Mouse (Mus musculus): ENCODE measurements around the gene Nxf1. TPM values are rescaled to one million over a fixed set of nuclear protein-coding genes. Genes with fewer than 3 reads are reported as not detected.

The Nxf1 gene
- polyA plus RNA-seq, 1 experiment from 2014 or later = 160 TPM

DNA sequence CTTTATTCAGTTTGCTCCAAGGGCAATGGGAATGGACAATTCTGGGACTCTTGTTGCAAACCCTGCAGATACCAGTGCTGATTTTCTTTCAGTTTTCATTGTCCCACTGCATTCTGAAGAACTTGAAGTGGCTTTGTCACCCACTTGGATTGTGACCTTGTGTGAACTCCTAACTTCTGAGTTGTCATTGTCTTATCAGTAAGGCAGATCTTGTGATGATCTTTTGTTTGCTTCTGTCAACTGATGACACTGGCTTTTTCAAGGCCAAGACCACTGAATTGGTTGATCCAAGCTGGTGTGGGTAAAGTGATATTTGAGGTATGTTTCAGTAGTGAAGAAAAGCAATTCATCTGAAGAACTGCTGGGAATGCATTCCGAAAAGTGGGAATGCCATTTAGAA lies 11.5 kb upstream of the Nxf1 start:
- Histone ChIP-seq H3K27ac (no peak overlapping the region), H3K4me1 (peaks cover 15% of the 10 kb centered on the region), H3K27me3 (replicated peaks) (no peaks in the 10 kb centered on the region), H3K9me3 (no peaks in the 10 kb centered on the region), H3K4me2 (no peak overlapping the region), H3K36me3 (peaks cover 66% of the 10 kb centered on the region), H3K4me3 (replicated peaks) (no peak overlapping the region), H3K9ac (no peak overlapping the region)
- 96% methylated on average over 1 of the region's 1 CpGs for WGBS
- ATAC-seq (ENCODE audit: insufficient read depth, low FRiP score, low read depth) = no peak

DNA sequence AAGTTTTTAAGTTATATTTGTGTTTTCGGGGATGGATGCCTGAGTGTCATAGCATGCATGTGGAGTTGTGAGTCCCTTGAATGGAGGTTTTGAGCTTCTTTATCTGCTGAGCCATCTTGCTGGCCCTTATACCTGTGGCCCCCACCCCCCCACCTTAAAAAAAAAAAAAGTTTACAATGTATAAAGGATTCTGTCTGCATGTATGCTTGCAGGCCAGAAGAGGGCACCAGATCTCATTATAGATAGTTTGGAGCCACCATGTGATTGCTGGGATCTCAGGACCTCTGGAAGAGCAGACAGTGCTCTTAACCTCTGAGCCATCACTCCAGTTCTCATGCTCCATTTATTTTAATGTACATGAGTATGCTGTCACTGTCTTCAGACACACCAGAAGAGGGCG lies 9.5 kb upstream of the Nxf1 start:
- 69% methylated on average over 2 of the region's 2 CpGs for WGBS

DNA sequence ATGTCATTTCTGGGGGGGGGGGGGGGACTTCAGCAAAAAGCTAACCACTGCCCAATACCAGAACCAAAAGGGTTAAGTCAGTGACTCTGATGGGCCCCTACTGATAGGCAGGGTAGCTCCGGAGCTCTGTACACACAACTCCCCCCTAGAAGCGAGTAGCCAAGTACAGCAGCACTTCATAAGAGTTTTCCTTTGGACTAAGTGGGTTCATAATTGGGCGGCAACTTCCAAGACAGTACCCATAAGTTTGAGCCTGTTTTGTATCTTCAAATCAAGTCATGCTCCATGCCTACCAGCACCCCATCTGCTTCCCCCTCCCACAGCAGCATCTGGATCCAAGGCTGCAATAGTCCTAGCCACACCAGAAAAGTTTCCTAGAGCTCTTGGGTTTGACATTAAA lies 1.2 kb upstream of the Nxf1 start:
- Histone ChIP-seq H3K36me3 (peaks cover 28% of the 10 kb centered on the region), H3K4me3 (replicated peaks) (peak overlapping the region; percentile 96; the same call in 1 of the 2 replicates), H3K9me3 (no peaks in the 10 kb centered on the region), H3K9ac (no peak overlapping the region), H3K4me2 (peak overlapping the region; percentile 61; the same call in 1 of the 2 replicates), H3K27me3 (replicated peaks) (no peaks in the 10 kb centered on the region), H3K27ac (no peak overlapping the region), H3K4me1 (peaks cover 6% of the 10 kb centered on the region; the same call in 1 of the 2 replicates)
- no peak for ATAC-seq (ENCODE audit: insufficient read depth, low FRiP score, low read depth)
- 59% methylated on average over 3 of the region's 3 CpGs for WGBS

More for the DNA sequence above, 9.5 kb upstream of the Nxf1 start:
- H3K27me3 ChIP-seq (replicated peaks) = no peaks in the 10 kb centered on the region
- peaks cover 9% of the 10 kb centered on the region; the same call in 1 of the 2 replicates for H3K4me1 ChIP-seq
- no peak overlapping the region for H3K27ac ChIP-seq
- H3K9ac ChIP-seq = no peak overlapping the region
- no peak overlapping the region for H3K4me2 ChIP-seq
- H3K4me3 ChIP-seq (replicated peaks) = no peak overlapping the region
- H3K36me3 ChIP-seq = peaks cover 81% of the 10 kb centered on the region
- H3K9me3 ChIP-seq = no peaks in the 10 kb centered on the region
- ATAC-seq (ENCODE audit: insufficient read depth, low FRiP score, low read depth) = no peak

DNA sequence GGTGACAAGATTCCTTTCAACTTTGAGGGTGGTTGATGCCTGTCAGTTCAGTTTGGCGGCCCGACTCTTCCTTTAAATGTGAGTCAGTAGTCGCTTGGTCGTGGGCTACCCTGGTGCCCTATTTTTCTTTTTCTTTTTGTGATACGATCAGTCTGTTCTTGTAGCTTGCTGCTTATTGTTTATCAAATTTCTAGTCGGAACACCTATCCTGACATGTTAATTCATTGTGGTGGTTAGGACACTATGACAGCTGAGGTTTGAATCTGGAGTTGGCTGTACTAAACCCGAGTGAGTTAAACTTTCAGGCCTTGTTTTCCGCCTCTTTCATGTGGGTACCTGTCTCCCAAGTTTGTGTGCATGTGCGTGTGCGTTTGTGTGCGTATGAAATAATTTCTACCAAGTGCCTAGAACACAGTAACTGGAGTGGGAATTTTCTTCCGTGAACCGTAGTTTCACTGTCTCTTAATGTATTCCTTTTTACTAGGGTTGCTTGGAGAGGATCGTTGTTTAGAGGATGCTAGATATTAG lies 662 bp downstream of the Nxf1 start:
- ATAC-seq (ENCODE audit: insufficient read depth, low FRiP score, low read depth) = no peak
- peak overlapping the region; percentile 92 for H3K27ac ChIP-seq
- H3K27me3 ChIP-seq (replicated peaks) = no peaks in the 10 kb centered on the region
- peak overlapping the region; percentile 61 for H3K4me2 ChIP-seq
- peak overlapping the region; percentile 96 for H3K4me3 ChIP-seq (replicated peaks)
- H3K9ac ChIP-seq = peak overlapping the region; percentile 94
- no peaks in the 10 kb centered on the region for H3K9me3 ChIP-seq
- 3% methylated on average over 14 of the region's 14 CpGs for WGBS
- peaks cover 6% of the 10 kb centered on the region; the same call in 1 of the 2 replicates for H3K4me1 ChIP-seq
- peaks cover 13% of the 10 kb centered on the region for H3K36me3 ChIP-seq

DNA sequence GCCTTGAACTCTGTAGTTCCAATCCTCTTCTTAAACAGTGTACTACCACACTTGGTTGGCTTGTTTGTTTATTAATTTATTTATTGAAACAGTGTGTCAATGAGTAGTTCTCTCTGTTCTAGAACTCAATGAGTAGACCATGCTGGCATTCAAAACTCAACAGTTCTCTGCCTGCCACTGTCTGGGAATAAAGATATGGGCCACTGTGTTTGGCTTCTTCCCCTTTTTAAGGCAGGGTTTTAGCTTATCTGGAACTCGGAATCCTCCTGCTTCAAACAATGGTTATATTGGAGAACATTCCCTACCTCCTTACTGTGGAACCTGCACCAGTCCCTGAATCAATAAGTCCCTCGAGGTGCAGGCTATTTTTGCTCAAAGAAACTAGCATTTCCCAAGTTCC lies 2.0 kb downstream of the Nxf1 start:
- no peaks in the 10 kb centered on the region for H3K27me3 ChIP-seq (replicated peaks)
- peaks cover 20% of the 10 kb centered on the region for H3K36me3 ChIP-seq
- H3K9ac ChIP-seq = no peak overlapping the region
- no peaks in the 10 kb centered on the region for H3K9me3 ChIP-seq
- 77% methylated on average over 2 of the region's 2 CpGs for WGBS
- 0 out of 2 replicates have a peak overlapping the region, but pooled peaks have one; percentile 61 for H3K4me2 ChIP-seq
- no peak overlapping the region for H3K4me3 ChIP-seq (replicated peaks)
- no peak overlapping the region for H3K27ac ChIP-seq
- ATAC-seq (ENCODE audit: insufficient read depth, low FRiP score, low read depth) = no peak
- peaks cover 6% of the 10 kb centered on the region; the same call in 1 of the 2 replicates for H3K4me1 ChIP-seq

DNA sequence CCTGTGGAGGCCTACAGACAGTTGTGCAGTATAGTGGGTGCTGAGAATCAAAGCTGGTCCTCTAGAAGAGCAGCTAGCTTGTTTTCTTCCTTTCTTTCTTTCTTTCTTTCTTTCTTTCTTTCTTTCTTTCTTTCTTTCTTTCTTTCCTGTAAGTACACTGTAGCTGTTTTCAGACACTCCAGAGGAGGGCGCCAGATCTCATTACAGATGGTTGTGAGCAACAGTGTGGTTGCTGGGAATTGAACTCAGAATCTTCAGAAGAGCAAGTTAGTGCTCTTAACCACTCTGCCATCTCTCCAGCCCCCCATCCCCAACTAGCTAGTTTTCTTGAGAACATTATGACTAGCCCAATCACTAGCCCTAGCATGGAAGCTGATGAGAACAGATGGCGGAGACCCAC lies 3.9 kb downstream of the Nxf1 start:
- Histone ChIP-seq H3K9ac (no peak overlapping the region), H3K36me3 (peaks cover 31% of the 10 kb centered on the region), H3K4me3 (replicated peaks) (no peak overlapping the region), H3K4me2 (no peak overlapping the region), H3K27me3 (replicated peaks) (no peaks in the 10 kb centered on the region), H3K4me1 (peaks cover 6% of the 10 kb centered on the region; the same call in 1 of the 2 replicates), H3K27ac (no peak overlapping the region), H3K9me3 (no peaks in the 10 kb centered on the region)
- no peak for ATAC-seq (ENCODE audit: insufficient read depth, low FRiP score, low read depth)
- 98% methylated on average over 2 of the region's 2 CpGs for WGBS

DNA sequence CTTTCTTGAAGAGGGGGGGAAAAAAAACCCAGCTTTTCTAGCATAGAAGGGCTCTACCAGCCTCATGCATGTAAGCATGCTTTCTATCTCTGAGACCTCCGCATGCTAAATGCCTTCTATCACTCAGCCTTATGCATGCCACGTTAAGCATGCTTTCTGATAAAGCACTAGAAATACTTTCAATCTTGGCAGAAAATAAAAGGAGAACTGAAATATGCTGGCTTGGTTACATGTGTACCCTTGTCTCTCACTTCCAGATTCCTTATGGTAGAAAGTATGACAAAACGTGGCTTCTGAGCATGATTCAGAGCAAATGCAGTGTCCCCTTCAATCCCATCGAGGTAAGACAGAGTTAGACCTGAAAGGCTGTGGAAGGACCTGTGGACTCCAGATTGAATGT lies 6.4 kb downstream of the Nxf1 start:
- WGBS = 90% methylated on average over 4 of the region's 4 CpGs
- ATAC-seq (ENCODE audit: insufficient read depth, low FRiP score, low read depth) = no peak
- H3K27ac ChIP-seq = no peak overlapping the region
- peaks cover 54% of the 10 kb centered on the region for H3K36me3 ChIP-seq
- H3K9me3 ChIP-seq = no peaks in the 10 kb centered on the region
- no peak overlapping the region for H3K4me2 ChIP-seq
- H3K9ac ChIP-seq = no peak overlapping the region
- H3K27me3 ChIP-seq (replicated peaks) = no peaks in the 10 kb centered on the region
- H3K4me3 ChIP-seq (replicated peaks) = no peak overlapping the region
- peaks cover 2% of the 10 kb centered on the region; the same call in 1 of the 2 replicates for H3K4me1 ChIP-seq

DNA sequence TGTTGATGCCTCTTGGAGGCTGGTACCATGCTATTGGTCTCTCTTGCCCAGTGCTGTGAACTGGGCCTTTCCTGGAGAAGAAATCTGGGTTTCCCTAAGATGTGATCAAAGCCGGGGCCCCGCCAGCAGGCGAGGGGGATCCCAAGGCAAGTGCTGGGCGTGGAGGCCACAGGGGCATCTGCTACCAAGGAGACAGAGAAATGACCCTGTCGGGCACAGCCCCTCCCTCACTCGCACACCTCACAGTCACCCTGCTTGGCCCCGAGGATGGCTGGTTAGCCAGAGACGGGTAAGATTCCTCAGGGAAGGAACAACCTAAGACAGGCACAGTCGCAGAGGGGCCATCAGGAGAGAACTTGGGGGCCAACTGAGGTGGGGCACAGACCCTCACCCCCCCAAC lies 8.7 kb downstream of the Nxf1 start:
- Histone ChIP-seq H3K4me1 (no peaks in the 10 kb centered on the region), H3K27me3 (replicated peaks) (no peaks in the 10 kb centered on the region), H3K4me2 (no peak overlapping the region), H3K9me3 (no peaks in the 10 kb centered on the region), H3K4me3 (replicated peaks) (no peak overlapping the region), H3K27ac (no peak overlapping the region), H3K9ac (no peak overlapping the region), H3K36me3 (peaks cover 62% of the 10 kb centered on the region)
- ATAC-seq (ENCODE audit: insufficient read depth, low FRiP score, low read depth) = no peak
- WGBS = 94% methylated on average over 9 of the region's 9 CpGs

DNA sequence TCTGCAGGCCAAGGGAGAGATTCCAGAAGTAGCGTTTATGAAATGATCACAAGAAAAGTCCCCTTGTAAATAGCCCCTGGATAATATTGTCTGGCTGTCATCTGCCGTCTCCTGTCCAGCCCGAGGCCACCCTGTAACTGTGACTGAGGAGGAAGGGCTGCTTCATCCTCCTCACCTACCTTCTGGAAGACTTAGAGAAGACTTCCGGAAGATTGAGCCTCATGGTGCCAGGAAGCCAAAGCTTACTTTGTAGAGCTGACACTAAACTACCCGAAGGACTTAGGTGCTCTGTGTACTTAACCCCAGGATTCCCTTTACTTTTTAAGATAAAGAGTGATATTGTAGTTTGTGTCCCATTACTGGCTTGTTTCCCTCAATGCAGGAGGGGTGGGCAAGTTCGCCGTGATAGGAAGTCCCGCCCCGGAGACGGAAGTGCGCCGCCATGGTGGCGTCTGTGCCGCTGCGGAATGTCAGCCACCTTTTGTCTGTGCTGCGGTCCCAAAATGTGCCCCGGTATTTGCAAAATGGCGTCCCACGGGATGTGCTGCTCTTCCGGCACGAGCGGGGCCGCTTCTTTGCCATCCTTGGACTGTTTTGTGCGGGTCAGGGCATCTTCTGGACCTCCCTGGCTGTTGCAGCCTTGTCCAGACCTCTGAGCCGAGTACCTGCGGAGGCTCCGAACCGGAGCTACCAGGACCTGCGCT lies 13.8 kb downstream of the Nxf1 start, which contains the start of gene Tmem223:
Gene Tmem223, plus strand, starts transcription at position 430 of the 704 bp plus-strand sequence.
- Histone ChIP-seq H3K9me3 (no peaks in the 10 kb centered on the region), H3K4me2 (peak within 1 kb of the TSS; percentile 59), H3K4me3 (replicated peaks) (peak within 1 kb of the TSS; percentile 56), H3K27ac (peak within 1 kb of the TSS; percentile 58), H3K36me3 (peaks cover 39% of the 10 kb centered on the region), H3K4me1 (peaks cover 15% of the 10 kb centered on the region), H3K9ac (peak within 1 kb of the TSS; percentile 67), H3K27me3 (replicated peaks) (no peaks in the 10 kb centered on the region)
- 0 out of 2 replicates have a peak, but pooled peaks have one; percentile 13 for ATAC-seq (ENCODE audit: insufficient read depth, low FRiP score, low read depth)
- whole genome bisulfite sequencing = 21% methylated on average over 29 of the region's 29 CpGs

DNA sequence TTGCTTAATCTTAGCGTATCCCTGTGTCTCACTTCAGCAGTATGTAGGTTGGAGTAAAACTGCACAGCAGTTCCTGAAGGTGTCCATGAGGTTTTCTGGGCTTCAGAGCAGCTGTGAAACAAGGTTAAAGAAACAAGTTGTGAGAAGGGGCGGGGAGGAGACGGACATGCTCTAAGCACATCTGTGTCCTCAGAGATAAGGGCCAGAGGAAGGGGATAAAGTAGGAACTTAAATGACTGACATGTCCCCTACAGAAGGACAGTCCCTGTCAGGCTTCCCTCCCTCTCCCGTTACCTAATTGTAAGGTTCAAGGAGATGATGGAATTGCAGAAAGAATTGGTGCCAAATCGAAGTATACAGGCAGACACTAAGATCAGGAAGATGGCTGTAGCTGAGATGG lies 16.1 kb downstream of the Nxf1 start:
- no peak for ATAC-seq (ENCODE audit: insufficient read depth, low FRiP score, low read depth)
- Histone ChIP-seq H3K36me3 (peaks cover 19% of the 10 kb centered on the region), H3K27me3 (replicated peaks) (no peaks in the 10 kb centered on the region), H3K4me1 (peaks cover 15% of the 10 kb centered on the region), H3K4me3 (replicated peaks) (peak overlapping the region; percentile 67), H3K9ac (peak overlapping the region; percentile 71; the same call in 1 of the 2 replicates), H3K4me2 (peak overlapping the region; percentile 89), H3K9me3 (no peaks in the 10 kb centered on the region), H3K27ac (0 out of 2 replicates have a peak overlapping the region, but pooled peaks have one; percentile 100)
- 68% methylated on average over 5 of the region's 5 CpGs for WGBS

DNA sequence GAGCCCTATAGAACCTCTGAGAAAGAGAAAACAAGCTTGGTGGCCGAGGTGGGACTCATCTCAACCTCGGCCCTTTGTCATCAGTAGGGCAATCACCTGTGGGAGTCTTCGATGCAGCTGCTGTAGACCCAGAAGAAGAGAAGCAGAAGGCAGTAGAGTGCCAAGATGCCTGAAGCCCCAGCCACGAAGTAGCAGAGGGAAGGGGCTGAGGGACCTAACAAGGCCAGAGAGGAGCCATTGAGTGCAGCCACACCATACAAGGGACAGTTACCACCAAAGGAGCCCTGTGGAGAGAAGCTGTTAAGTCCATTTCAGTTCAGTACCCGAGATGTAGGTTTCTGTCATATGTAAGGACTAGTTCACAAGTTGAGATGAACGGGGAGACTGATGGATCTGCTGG lies 16.5 kb downstream of the Nxf1 start:
- Histone ChIP-seq H3K4me2 (peak overlapping the region; percentile 89), H3K36me3 (peaks cover 22% of the 10 kb centered on the region), H3K4me1 (peaks cover 15% of the 10 kb centered on the region), H3K27me3 (replicated peaks) (no peaks in the 10 kb centered on the region), H3K9me3 (no peaks in the 10 kb centered on the region), H3K9ac (peak overlapping the region; percentile 71; the same call in 1 of the 2 replicates), H3K27ac (peak overlapping the region; percentile 100), H3K4me3 (replicated peaks) (peak overlapping the region; percentile 67)
- 49% methylated on average over 6 of the region's 6 CpGs for WGBS
- ATAC-seq (ENCODE audit: insufficient read depth, low FRiP score, low read depth) = no peak
